Mouse (Mus musculus) midbrain, embryonic 15.5 days (tissue): ENCODE data around the gene Inpp5a. TPM values are rescaled to one million over a fixed set of nuclear protein-coding genes. Genes with fewer than 3 reads are reported as not detected.
A peak's percentile ranks its signal among the peaks of the same experiment; 100 is the strongest.

Experiments
- ATAC-seq: fragments of 200-750 bp; cut with Nextera tagmentation; replicated peaks from 2 replicates; pipeline ENCODE4 v1.8.0; 2017; ENCODE audit warnings: moderate TSS enrichment
- H3K27ac ChIP-seq: fragments of 300-500 bp; sonication (generic); 2 replicates; pipeline ENCODE4 v1.5.1; 2015; ENCODE audit warnings: mild to moderate bottlenecking, inconsistent platforms
- H3K27me3 ChIP-seq: fragments of 300-500 bp; sonication (generic); replicated peaks from 2 replicates; pipeline ENCODE4 v1.6.1; 2015; ENCODE audit warnings: inconsistent platforms
- H3K36me3 ChIP-seq: fragments of 300-500 bp; sonication (generic); replicated peaks from 2 replicates; pipeline ENCODE4 v1.6.1; 2015; ENCODE audit warnings: inconsistent platforms
- H3K4me1 ChIP-seq: fragments of 300-500 bp; sonication (generic); 2 replicates; pipeline ENCODE4 v1.6.1; 2015; ENCODE audit warnings: inconsistent platforms
- H3K4me2 ChIP-seq: fragments of 300-500 bp; sonication (generic); 2 replicates; pipeline ENCODE4 v1.6.1; 2015; ENCODE audit warnings: inconsistent platforms, mild to moderate bottlenecking, moderate library complexity
- H3K4me3 ChIP-seq: fragments of 300-500 bp; sonication (generic); 2 replicates; pipeline ENCODE4 v1.5.1; 2015; ENCODE audit warnings: mild to moderate bottlenecking, inconsistent platforms
- H3K9ac ChIP-seq: fragments of 300-500 bp; sonication (generic); 2 replicates; pipeline ENCODE4 v1.6.1; 2015; ENCODE audit warnings: mild to moderate bottlenecking, inconsistent platforms
- H3K9me3 ChIP-seq: fragments of 300-500 bp; sonication (generic); 2 replicates; pipeline ENCODE4 v1.6.1; 2016; ENCODE audit warnings: inconsistent platforms
- WGBS: fragments of 180-500 bp; shearing (Covaris S2); methylation state at CpG from one replicate; pipeline ENCODE4 v1.1.7; 2015; ENCODE audit warnings: mixed read lengths; 5-methylcytosine and 5-hydroxymethylcytosine counted together
- polyA plus RNA-seq: library from polyadenylated mRNA; unstranded; fragments of >200 nt; fragmentation: Nextera tagmentation; extraction: Ambion mirVana; gene quantifications from 2 replicates; pipeline ENCODE4 v1.2.1, GENCODE M21; 2015

The Inpp5a gene
- polyA plus RNA-seq, 1 experiment from 2014 or later, result 19.2 TPM

GRCm38 (mm10) chr7:139585183-139585821 is 196.4 kb downstream of the Inpp5a start:
- no peak overlapping the region for H3K4me2 ChIP-seq
- peaks cover 85% of the 10 kb centered on the region for H3K27me3 ChIP-seq
- no peak overlapping the region for H3K4me3 ChIP-seq
- WGBS, result 2% methylated on average over 29 of the region's 29 CpGs
- ATAC-seq, result no peak
- no peak overlapping the region for H3K9ac ChIP-seq
- no peaks in the 10 kb centered on the region for H3K36me3 ChIP-seq
- H3K4me1 ChIP-seq, result peaks cover 31% of the 10 kb centered on the region
- no peaks in the 10 kb centered on the region for H3K9me3 ChIP-seq
- H3K27ac ChIP-seq, result no peak overlapping the region

GRCm38 (mm10) chr7:139587919-139588318 is 199.0 kb downstream of the Inpp5a start:
- ATAC-seq, result no peak
- no peaks in the 10 kb centered on the region for H3K36me3 ChIP-seq
- no peak overlapping the region for H3K4me3 ChIP-seq
- 12% methylated on average over 7 of the region's 7 CpGs for WGBS
- H3K4me2 ChIP-seq, result no peak overlapping the region
- peaks cover 69% of the 10 kb centered on the region for H3K27me3 ChIP-seq
- H3K27ac ChIP-seq, result no peak overlapping the region
- no peak overlapping the region for H3K9ac ChIP-seq
- H3K4me1 ChIP-seq, result 0 out of 2 replicates have a peak, but pooled peaks cover 8% of the 10 kb centered on the region
- H3K9me3 ChIP-seq, result no peaks in the 10 kb centered on the region

GRCm38 (mm10) chr7:139590302-139590701 is 201.4 kb downstream of the Inpp5a start:
- Histone ChIP-seq H3K4me3 (no peak overlapping the region), H3K9ac (no peak overlapping the region), H3K4me1 (no peaks in the 10 kb centered on the region), H3K4me2 (no peak overlapping the region), H3K27me3 (peaks cover 52% of the 10 kb centered on the region), H3K27ac (no peak overlapping the region), H3K36me3 (no peaks in the 10 kb centered on the region), H3K9me3 (no peaks in the 10 kb centered on the region)
- 37% methylated on average over 3 of the region's 3 CpGs for WGBS
- ATAC-seq, result 0 out of 2 replicates have a peak, but pooled peaks have one; percentile 39

- no peak overlapping the region for H3K4me3 ChIP-seq
- no peaks in the 10 kb centered on the region for H3K9me3 ChIP-seq
- H3K4me2 ChIP-seq, result no peak overlapping the region
- H3K36me3 ChIP-seq, result no peaks in the 10 kb centered on the region
- no peak overlapping the region for H3K9ac ChIP-seq
- no peak for ATAC-seq
- H3K4me1 ChIP-seq, result no peaks in the 10 kb centered on the region
- 90% methylated on average over 5 of the region's 5 CpGs for WGBS
- peaks cover 42% of the 10 kb centered on the region for H3K27me3 ChIP-seq
- H3K27ac ChIP-seq, result no peak overlapping the region
Measured at GRCm38 (mm10) chr7:139591311-139591710, 202.4 kb downstream of the Inpp5a start.

- Histone ChIP-seq H3K9me3 (no peaks in the 10 kb centered on the region), H3K36me3 (no peaks in the 10 kb centered on the region), H3K4me1 (no peaks in the 10 kb centered on the region), H3K4me3 (no peak overlapping the region), H3K4me2 (no peak overlapping the region), H3K27ac (no peak overlapping the region), H3K9ac (no peak overlapping the region), H3K27me3 (peaks cover 14% of the 10 kb centered on the region; the same call in 1 of the 2 replicates)
- 71% methylated on average over 6 of the region's 6 CpGs for WGBS
- no peak for ATAC-seq
Measured at GRCm38 (mm10) chr7:139595311-139595710, 206.4 kb downstream of the Inpp5a start.

- Histone ChIP-seq H3K4me3 (no peak overlapping the region), H3K4me2 (no peak overlapping the region), H3K4me1 (no peaks in the 10 kb centered on the region), H3K36me3 (no peaks in the 10 kb centered on the region), H3K9ac (no peak overlapping the region), H3K9me3 (no peaks in the 10 kb centered on the region), H3K27me3 (peaks cover 10% of the 10 kb centered on the region; the same call in 1 of the 2 replicates), H3K27ac (no peak overlapping the region)
- ATAC-seq, result no peak
- 67% methylated on average over 6 of the region's 6 CpGs for WGBS
Measured at GRCm38 (mm10) chr7:139595862-139596261, 207.0 kb downstream of the Inpp5a start.

- ATAC-seq, result no peak
- Histone ChIP-seq H3K4me3 (no peak overlapping the region), H3K27me3 (no peaks in the 10 kb centered on the region), H3K4me1 (no peaks in the 10 kb centered on the region), H3K4me2 (no peak overlapping the region), H3K36me3 (no peaks in the 10 kb centered on the region), H3K27ac (no peak overlapping the region), H3K9ac (no peak overlapping the region), H3K9me3 (no peaks in the 10 kb centered on the region)
- WGBS, result 82% methylated on average over 2 of the region's 2 CpGs
Measured at GRCm38 (mm10) chr7:139610328-139610727, 221.4 kb downstream of the Inpp5a start.

- Histone ChIP-seq H3K27me3 (no peaks in the 10 kb centered on the region), H3K9ac (no peak overlapping the region), H3K27ac (no peak overlapping the region), H3K4me2 (0 out of 2 replicates have a peak overlapping the region, but pooled peaks have one; percentile 8), H3K36me3 (no peaks in the 10 kb centered on the region), H3K4me3 (no peak overlapping the region), H3K9me3 (no peaks in the 10 kb centered on the region), H3K4me1 (peaks cover 6% of the 10 kb centered on the region; the same call in 1 of the 2 replicates)
- peak; percentile 83 for ATAC-seq
- 38% methylated on average over 12 of the region's 12 CpGs for whole genome bisulfite sequencing
Measured at GRCm38 (mm10) chr7:139615767-139616766, 227.2 kb downstream of the Inpp5a start.

GRCm38 (mm10) chr7:139622568-139622967 is 233.7 kb downstream of the Inpp5a start:
- H3K27ac ChIP-seq, result no peak overlapping the region
- H3K27me3 ChIP-seq, result no peaks in the 10 kb centered on the region
- ATAC-seq, result no peak
- no peaks in the 10 kb centered on the region for H3K9me3 ChIP-seq
- 84% methylated on average over 13 of the region's 13 CpGs for WGBS
- no peak overlapping the region for H3K4me3 ChIP-seq
- no peaks in the 10 kb centered on the region for H3K36me3 ChIP-seq
- H3K4me1 ChIP-seq, result no peaks in the 10 kb centered on the region
- no peak overlapping the region for H3K4me2 ChIP-seq
- no peak overlapping the region for H3K9ac ChIP-seq

- Histone ChIP-seq H3K4me1 (no peaks in the 10 kb centered on the region), H3K27ac (no peak overlapping the region), H3K27me3 (no peaks in the 10 kb centered on the region), H3K4me3 (no peak overlapping the region), H3K9me3 (no peaks in the 10 kb centered on the region), H3K9ac (no peak overlapping the region), H3K36me3 (no peaks in the 10 kb centered on the region), H3K4me2 (no peak overlapping the region)
- no peak for ATAC-seq
- WGBS, result 84% methylated on average over 9 of the region's 9 CpGs
Measured at GRCm38 (mm10) chr7:139625156-139625555, 236.2 kb downstream of the Inpp5a start.
